Mouse (Mus musculus): ENCODE measurements around the gene Khsrp. TPM values are rescaled to one million over a fixed set of nuclear protein-coding genes. Genes with fewer than 3 reads are reported as not detected.

Gene Khsrp
- total and polyA plus RNA-seq, 3 experiments = 36.5 to 44.5 (median 42.6) TPM

DNA sequence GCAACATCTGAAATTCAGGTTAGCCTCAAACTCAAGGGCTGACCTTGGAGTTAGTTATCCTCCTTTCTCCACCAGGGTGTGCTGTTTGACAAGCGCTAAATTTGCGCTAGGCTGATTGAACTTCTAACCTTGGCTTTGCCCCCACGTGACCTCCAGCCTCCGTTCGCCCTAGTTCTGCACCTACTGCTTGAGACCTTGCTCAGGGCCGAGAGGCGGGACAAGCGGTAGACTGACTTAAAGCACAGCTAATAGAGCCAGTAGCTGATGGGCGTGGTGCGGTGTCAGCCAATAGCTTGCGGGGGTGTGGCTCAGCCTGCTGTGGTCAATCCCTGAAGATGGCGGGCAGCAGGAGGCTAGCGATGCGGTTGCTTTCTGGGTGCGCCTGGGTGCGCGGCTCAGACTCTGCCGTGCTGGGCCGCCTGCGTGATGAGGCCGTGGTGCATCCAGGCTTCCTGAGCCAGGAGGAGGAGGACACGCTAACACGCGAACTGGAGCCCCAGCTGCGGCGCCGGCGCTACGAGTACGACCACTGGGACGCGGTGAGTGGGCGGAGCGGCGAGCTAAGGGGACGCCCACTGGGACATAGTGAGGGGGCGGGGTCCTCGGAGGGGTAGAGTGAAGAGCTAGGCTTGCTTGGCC lies 34.2 kb downstream of the Khsrp start, which contains the start of gene Alkbh7:
Gene Alkbh7 (plus strand): TSS at position 311 of the 639 bp plus-strand sequence.
- no peaks in the 10 kb centered on the region for H3K79me2 ChIP-seq (replicated peaks; ENCODE audit: control insufficient read depth, insufficient read depth, low read length)
- H3K27ac ChIP-seq = peak within 1 kb of the TSS; percentile 84
- H3K4me1 ChIP-seq (ENCODE audit: control insufficient read depth, insufficient read depth, low read length) = peaks cover 4% of the 10 kb centered on the region; the same call in 1 of the 2 replicates
- peak; percentile 93 to 98 for DNase-seq
- TF ChIP-seq CTCF (IDR thresholded peaks at IDR 0.05) (peak; percentile 89), POLR2A (IDR thresholded peaks at IDR 0.05; ENCODE audit: insufficient read depth, low read depth, low read length) (peak; percentile 82), EP300 (IDR thresholded peaks at IDR 0.05; ENCODE audit: insufficient read depth, low read depth, low read length) (peak; percentile 90)
- H3K36me3 ChIP-seq (ENCODE audit: control insufficient read depth, insufficient read depth, low read length) = no peaks in the 10 kb centered on the region
- peak within 1 kb of the TSS; percentile 51 for H3K4me3 ChIP-seq
- under 1% methylated on average over 38 of the region's 38 CpGs for WGBS
- intact Hi-C loops (cut with DNase I) = loop anchor here (2.0 kb wide), 3 partner anchors 100 to 338 kb away; no protein-coding TSS in a partner anchor
- H3K9ac ChIP-seq (ENCODE audit: low read depth, low read length) = peak within 1 kb of the TSS; percentile 82
- H3K27me3 ChIP-seq (ENCODE audit: control insufficient read depth, insufficient read depth, low read length) = no peaks in the 10 kb centered on the region

DNA sequence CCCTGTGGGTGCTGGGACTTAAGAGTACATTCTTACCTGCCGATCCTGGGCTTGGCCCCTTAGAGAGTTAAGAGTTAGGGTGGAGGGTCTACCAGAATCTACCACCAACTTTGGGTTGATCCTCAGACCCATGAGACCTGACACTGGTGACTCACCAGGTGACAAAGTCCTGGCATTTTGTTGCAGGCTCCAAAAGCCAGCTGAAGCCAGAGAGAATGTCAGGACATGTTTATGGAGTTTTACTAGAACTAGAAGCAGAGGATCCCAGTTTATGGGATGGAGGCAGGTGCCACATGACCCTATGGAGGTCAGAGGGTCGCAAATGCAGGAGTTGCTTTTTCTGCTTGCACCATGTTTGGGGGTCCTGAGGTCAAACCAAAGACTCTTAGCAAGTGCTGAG lies 34.8 kb downstream of the Khsrp start:
- Histone ChIP-seq H3K36me3 (ENCODE audit: control insufficient read depth, insufficient read depth, low read length) (no peaks in the 10 kb centered on the region), H3K4me1 (ENCODE audit: control insufficient read depth, insufficient read depth, low read length) (peaks cover 4% of the 10 kb centered on the region; the same call in 1 of the 2 replicates), H3K27ac (peak overlapping the region; percentile 66), H3K4me3 (no peak overlapping the region), H3K79me2 (replicated peaks; ENCODE audit: control insufficient read depth, insufficient read depth, low read length) (no peaks in the 10 kb centered on the region), H3K9ac (ENCODE audit: low read depth, low read length) (no peak overlapping the region), H3K27me3 (ENCODE audit: control insufficient read depth, insufficient read depth, low read length) (no peaks in the 10 kb centered on the region)
- DNase-seq = no peak
- no peak for TF ChIP-seq CTCF (IDR thresholded peaks at IDR 0.05)
- no peak for TF ChIP-seq EP300 (IDR thresholded peaks at IDR 0.05; ENCODE audit: insufficient read depth, low read depth, low read length)
- TF ChIP-seq POLR2A (IDR thresholded peaks at IDR 0.05; ENCODE audit: insufficient read depth, low read depth, low read length) = no peak
- WGBS = 64% methylated on average over 2 of the region's 2 CpGs
- intact Hi-C loops (cut with DNase I) = loop anchor here (1.0 to 2.0 kb wide), 4 partner anchors 100 to 338 kb away; no protein-coding TSS in a partner anchor

DNA sequence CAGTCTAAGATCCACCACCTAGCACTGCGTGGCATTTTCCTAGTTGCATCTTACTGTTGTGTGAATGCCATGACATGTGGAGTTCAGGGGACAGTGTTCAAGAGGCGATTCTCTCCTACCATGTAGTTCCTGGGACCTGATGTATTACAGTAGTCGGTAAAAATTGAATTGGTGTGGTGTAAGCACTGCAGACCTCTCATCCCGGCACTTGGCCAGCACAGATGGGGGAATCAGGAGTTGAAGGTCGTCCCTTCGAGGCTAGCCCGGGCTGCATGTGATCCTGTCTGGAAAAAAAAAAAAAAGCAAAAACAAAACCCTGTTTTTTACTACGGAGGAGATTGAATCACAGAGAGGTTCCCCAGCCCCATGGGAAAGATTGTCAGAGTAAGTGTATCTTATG lies 36.3 kb downstream of the Khsrp start:
- intact Hi-C loops (cut with DNase I) = no loop called here
- H3K9ac ChIP-seq (ENCODE audit: low read depth, low read length) = no peak overlapping the region
- H3K27me3 ChIP-seq (ENCODE audit: control insufficient read depth, insufficient read depth, low read length) = no peaks in the 10 kb centered on the region
- no peak overlapping the region for H3K27ac ChIP-seq
- 0 out of 2 replicates have a peak, but pooled peaks cover 3% of the 10 kb centered on the region for H3K79me2 ChIP-seq (replicated peaks; ENCODE audit: control insufficient read depth, insufficient read depth, low read length)
- no peaks in the 10 kb centered on the region for H3K36me3 ChIP-seq (ENCODE audit: control insufficient read depth, insufficient read depth, low read length)
- TF ChIP-seq POLR2A (IDR thresholded peaks at IDR 0.05; ENCODE audit: insufficient read depth, low read depth, low read length) = no peak
- TF ChIP-seq EP300 (IDR thresholded peaks at IDR 0.05; ENCODE audit: insufficient read depth, low read depth, low read length) = no peak
- TF ChIP-seq CTCF (IDR thresholded peaks at IDR 0.05) = no peak
- H3K4me3 ChIP-seq = no peak overlapping the region
- DNase-seq = no peak
- peaks cover 4% of the 10 kb centered on the region for H3K4me1 ChIP-seq (ENCODE audit: control insufficient read depth, insufficient read depth, low read length)
- WGBS = 76% methylated on average over 8 of the region's 8 CpGs

GRCm38 (mm10) chr17:56990966-56991365 lies 40.4 kb downstream of the Khsrp start:
- Histone ChIP-seq H3K27me3 (ENCODE audit: control insufficient read depth, insufficient read depth, low read length) (no peaks in the 10 kb centered on the region), H3K9ac (ENCODE audit: low read depth, low read length) (peak overlapping the region; percentile 25), H3K36me3 (ENCODE audit: control insufficient read depth, insufficient read depth, low read length) (no peaks in the 10 kb centered on the region), H3K4me3 (peak overlapping the region; percentile 84), H3K79me2 (replicated peaks; ENCODE audit: control insufficient read depth, insufficient read depth, low read length) (0 out of 2 replicates have a peak, but pooled peaks cover 3% of the 10 kb centered on the region), H3K27ac (no peak overlapping the region; the same call in 1 of the 2 replicates), H3K4me1 (ENCODE audit: control insufficient read depth, insufficient read depth, low read length) (peaks cover 3% of the 10 kb centered on the region)
- 63% methylated on average over 2 of the region's 2 CpGs for WGBS
- no peak for TF ChIP-seq CTCF (IDR thresholded peaks at IDR 0.05)
- TF ChIP-seq EP300 (IDR thresholded peaks at IDR 0.05; ENCODE audit: insufficient read depth, low read depth, low read length) = no peak
- no peak for TF ChIP-seq POLR2A (IDR thresholded peaks at IDR 0.05; ENCODE audit: insufficient read depth, low read depth, low read length)
- no peak for DNase-seq
- intact Hi-C loops (cut with DNase I) = loop anchor here (1.0 to 2.0 kb wide), 4 partner anchors 20 to 316 kb away; partner anchors contain the start of genes Gm17949, Gtf2f1 and Khsrp

DNA sequence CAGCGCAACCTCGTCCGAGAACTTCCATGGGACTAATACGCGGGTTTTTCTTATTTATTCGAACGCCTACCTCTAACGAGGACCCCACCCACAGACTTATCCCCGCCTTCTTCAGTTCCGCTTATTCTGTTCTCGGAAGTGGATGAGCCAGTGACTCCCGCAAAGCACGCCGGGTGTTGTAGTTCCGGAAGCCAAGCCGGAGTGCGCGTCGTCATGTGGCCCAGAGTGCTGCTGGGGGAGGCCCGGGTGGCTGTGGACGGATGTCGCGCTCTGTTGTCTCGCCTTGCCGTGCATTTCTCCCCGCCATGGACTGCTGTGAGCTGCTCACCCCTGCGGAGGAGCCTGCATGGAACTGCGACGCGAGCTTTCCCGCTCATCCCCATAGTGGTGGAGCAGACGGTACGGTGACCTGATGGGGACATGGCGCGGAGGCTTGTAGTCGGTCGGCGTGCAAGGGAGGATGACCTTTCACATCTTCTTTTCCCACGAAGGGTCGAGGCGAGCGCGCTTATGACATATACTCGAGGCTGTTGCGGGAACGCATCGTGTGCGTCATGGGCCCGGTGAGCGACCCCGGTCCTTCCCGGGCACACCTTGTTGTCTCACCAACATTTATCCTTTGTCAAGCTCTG lies 41.1 kb downstream of the Khsrp start, which contains the start of gene Clpp:
Gene Clpp (plus strand): TSS at position 191 of the 632 bp plus-strand sequence.
- intact Hi-C loops (cut with DNase I) = loop anchor here (1.0 to 2.0 kb wide), 4 partner anchors 21 to 315 kb away; partner anchors contain the start of genes Gm17949, Gtf2f1 and Khsrp
- WGBS = under 1% methylated on average over 52 of the region's 52 CpGs

More for the DNA sequence above, 41.1 kb downstream of the Khsrp start, which contains the start of gene Clpp:
- 0 out of 2 replicates have a peak, but pooled peaks have one; percentile 32 for TF ChIP-seq EP300 (IDR thresholded peaks at IDR 0.05; ENCODE audit: insufficient read depth, low read depth, low read length)
- peak; percentile 94 for TF ChIP-seq POLR2A (IDR thresholded peaks at IDR 0.05; ENCODE audit: insufficient read depth, low read depth, low read length)
- no peak for TF ChIP-seq CTCF (IDR thresholded peaks at IDR 0.05)
- peak within 1 kb of the TSS; percentile 84 for H3K4me3 ChIP-seq
- peak within 1 kb of the TSS; percentile 74 for H3K9ac ChIP-seq (ENCODE audit: low read depth, low read length)
- H3K27ac ChIP-seq = peak within 1 kb of the TSS; percentile 89
- H3K4me1 ChIP-seq (ENCODE audit: control insufficient read depth, insufficient read depth, low read length) = peaks cover 3% of the 10 kb centered on the region
- H3K36me3 ChIP-seq (ENCODE audit: control insufficient read depth, insufficient read depth, low read length) = no peaks in the 10 kb centered on the region
- peak; percentile 95 to 97 for DNase-seq
- H3K27me3 ChIP-seq (ENCODE audit: control insufficient read depth, insufficient read depth, low read length) = no peaks in the 10 kb centered on the region
- 0 out of 2 replicates have a peak, but pooled peaks cover 3% of the 10 kb centered on the region for H3K79me2 ChIP-seq (replicated peaks; ENCODE audit: control insufficient read depth, insufficient read depth, low read length)

Data from heart, adult 2 months (tissue).